Mouse (Mus musculus): Measurements from ENCODE around the gene Litaf.
"Not testable (repeated sequence)": the region's sequence is repeated elsewhere in the genome, so short reads cannot be mapped to it uniquely, and the experiment has no call there.

Gene Litaf

GRCm38 (mm10) chr16:10989896-10990295 lies 76.1 kb downstream of the Litaf start:
- peak; percentile 30 for DNase-seq

- DNase-seq: no peak
Measured at GRCm38 (mm10) chr16:10989361-10989760, 76.6 kb downstream of the Litaf start.

- DNase-seq: no peak
Measured at GRCm38 (mm10) chr16:10988261-10988660, 77.7 kb downstream of the Litaf start.

- DNase-seq: no peak
Measured at GRCm38 (mm10) chr16:10984534-10984933, 81.4 kb downstream of the Litaf start.

- DNase-seq: no peak
Measured at GRCm38 (mm10) chr16:10981493-10982070, 84.4 kb downstream of the Litaf start.

- DNase-seq: no peak
Measured at GRCm38 (mm10) chr16:10979064-10979803, 86.7 kb downstream of the Litaf start.

- no peak for DNase-seq
Measured at GRCm38 (mm10) chr16:10977877-10978276, 88.1 kb downstream of the Litaf start.

- DNase-seq: peak; percentile 19
Measured at GRCm38 (mm10) chr16:10976202-10976631, 89.7 kb downstream of the Litaf start.

GRCm38 (mm10) chr16:10974939-10975338 lies 91.0 kb downstream of the Litaf start:
- DNase-seq: no peak

GRCm38 (mm10) chr16:10974037-10974446 lies 91.9 kb downstream of the Litaf start:
- DNase-seq: no peak

GRCm38 (mm10) chr16:10972259-10972658 lies 93.7 kb downstream of the Litaf start:
- peak; percentile 52 for DNase-seq

GRCm38 (mm10) chr16:10969944-10970343 lies 96.0 kb downstream of the Litaf start:
- DNase-seq: not testable (repeated sequence)

GRCm38 (mm10) chr16:10969342-10969741 lies 96.6 kb downstream of the Litaf start:
- DNase-seq: no peak

GRCm38 (mm10) chr16:10968299-10968698 lies 97.7 kb downstream of the Litaf start:
- DNase-seq: no peak

GRCm38 (mm10) chr16:10967756-10968155 lies 98.2 kb downstream of the Litaf start:
- DNase-seq: no peak

GRCm38 (mm10) chr16:10967013-10967412 lies 98.9 kb downstream of the Litaf start:
- no peak for DNase-seq

GRCm38 (mm10) chr16:10965034-10965433 lies 100.9 kb downstream of the Litaf start:
- DNase-seq: no peak

GRCm38 (mm10) chr16:10960916-10961315 lies 105.0 kb downstream of the Litaf start:
- no peak for DNase-seq

GRCm38 (mm10) chr16:10958763-10959440 lies 107.1 kb downstream of the Litaf start:
- DNase-seq: no peak

GRCm38 (mm10) chr16:10958307-10958706 lies 107.7 kb downstream of the Litaf start:
- DNase-seq: not testable (repeated sequence)

GRCm38 (mm10) chr16:10957794-10958193 lies 108.2 kb downstream of the Litaf start:
- DNase-seq: no peak

GRCm38 (mm10) chr16:10956938-10957685 lies 108.8 kb downstream of the Litaf start:
- no peak for DNase-seq

GRCm38 (mm10) chr16:10955078-10955477 lies 110.9 kb downstream of the Litaf start:
- DNase-seq: no peak
